ENCODE assay signal across 26 mouse cellular contexts in genomic region chr8:113799550-113799949, GRCm38 (mm10). TPM values are rescaled to one million over a fixed set of nuclear protein-coding genes. Genes with fewer than 3 reads are reported as not detected.
A peak's percentile ranks its signal among the peaks of the same experiment; 100 is the strongest.
DNase-seq lines count a peak whose midpoint lies in the region; ATAC-seq and TF ChIP-seq lines count a peak whose summit lies in the region.
"Had no signal": no experiment of that assay in that cellular context is flagged by ENCODE, and none has a peak within 500 bp of the region (broad histone marks: within the 10 kb centered on the region; RNA-seq: fewer than 3 reads in every experiment).

No protein-coding gene starts in this region.

- H3K4me1 ChIP-seq in forebrain, embryonic 10.5 days, result 0 out of 2 replicates have a peak, but pooled peaks cover 3% of the 10 kb centered on the region
- H3K4me1 ChIP-seq in forebrain, embryonic 16.5 days (replicated peaks; ENCODE audit: control insufficient read depth, insufficient read depth, low read length), result no peaks in the 10 kb centered on the region; the same call in 1 of the 2 replicates
- H3K4me1 ChIP-seq in intestine, postnatal 0 days (replicated peaks; ENCODE audit: control insufficient read depth, insufficient read depth, low read length), result no peaks in the 10 kb centered on the region
- H3K4me1 ChIP-seq: forebrain, embryonic 12.5 days; heart, embryonic 15.5 days; hindbrain, embryonic 13.5 days had no signal

- H3K36me3 ChIP-seq in forebrain, embryonic 10.5 days (replicated peaks), result no peaks in the 10 kb centered on the region
- H3K36me3 ChIP-seq in forebrain, embryonic 16.5 days (ENCODE audit: control insufficient read depth, insufficient read depth), result no peaks in the 10 kb centered on the region
- H3K36me3 ChIP-seq in intestine, postnatal 0 days (ENCODE audit: control insufficient read depth, insufficient read depth), result no peaks in the 10 kb centered on the region
- H3K36me3 ChIP-seq: forebrain, embryonic 12.5 days; heart, embryonic 15.5 days; hindbrain, embryonic 13.5 days had no signal

- H3K9me3 ChIP-seq in forebrain, embryonic 10.5 days, result no peaks in the 10 kb centered on the region
- no peaks in the 10 kb centered on the region for H3K9me3 ChIP-seq in forebrain, embryonic 16.5 days (ENCODE audit: control insufficient read depth, low read length)
- no peaks in the 10 kb centered on the region for H3K9me3 ChIP-seq in intestine, postnatal 0 days (ENCODE audit: control insufficient read depth)
- H3K9me3 ChIP-seq: forebrain, embryonic 12.5 days; heart, embryonic 15.5 days; hindbrain, embryonic 13.5 days had no signal

- no peak overlapping the region for H3K9ac ChIP-seq in forebrain, embryonic 16.5 days (replicated peaks; ENCODE audit: low read depth, low read length)
- H3K9ac ChIP-seq in intestine, postnatal 0 days (ENCODE audit: low read depth, low read length), result no peak overlapping the region
- H3K9ac ChIP-seq: forebrain, embryonic 12.5 days; heart, embryonic 15.5 days; hindbrain, embryonic 13.5 days; liver, embryonic 14.5 days had no signal

- H3K4me3 ChIP-seq in forebrain, embryonic 10.5 days, result no peak overlapping the region
- no peak overlapping the region for H3K4me3 ChIP-seq in forebrain, embryonic 16.5 days (replicated peaks; ENCODE audit: low read length)
- no peak overlapping the region for H3K4me3 ChIP-seq in intestine, postnatal 0 days (ENCODE audit: low read depth, low read length)
- H3K4me3 ChIP-seq: erythroblast, embryonic 14.5 days; forebrain, embryonic 12.5 days; heart, embryonic 15.5 days; hindbrain, embryonic 13.5 days had no signal

- no CpG with 5 or more reads among the region's 5 CpGs for WGBS in forebrain, embryonic 10.5 days
- WGBS in forebrain, embryonic 16.5 days, result no CpG with 5 or more reads among the region's 5 CpGs
- 54% methylated on average over 5 of the region's 5 CpGs for WGBS in intestine, postnatal 0 days

- peak; percentile 32 for DNase-seq in forebrain, embryonic 10.5 days (ENCODE audit: extremely low spot score, low spot score)
- DNase-seq in kidney, postnatal 4 days, result peak; percentile 66 to 75
- DNase-seq in kidney, adult 11 months, result no peak
- DNase-seq in brain, embryonic 14.5 days (ENCODE audit: low read depth), result peak; percentile 34
- DNase-seq in retina, embryonic 14.5 days (ENCODE audit: low spot score), result peak; percentile 71
- DNase-seq: adrenal gland, postnatal 36 days; cerebellum, adult 8-10 months; cerebellum, postnatal 36 days; embryo, embryonic 11 days; gastrocnemius, postnatal 10 days; liver; lung, adult 2 months; lung, postnatal 10 days; right cerebral cortex, postnatal 14 days; thymus, postnatal 4 days had no signal

- no peak overlapping the region for H3K4me2 ChIP-seq in forebrain, embryonic 16.5 days (ENCODE audit: low read length)
- H3K4me2 ChIP-seq in intestine, postnatal 0 days (replicated peaks; ENCODE audit: low read depth), result no peak overlapping the region
- H3K4me2 ChIP-seq: forebrain, embryonic 12.5 days; heart, embryonic 15.5 days; hindbrain, embryonic 13.5 days had no signal

- H3K27me3 ChIP-seq in forebrain, embryonic 10.5 days (ENCODE audit: poor library complexity, severe bottlenecking), result no peaks in the 10 kb centered on the region
- no peaks in the 10 kb centered on the region for H3K27me3 ChIP-seq in forebrain, embryonic 16.5 days (replicated peaks; ENCODE audit: control insufficient read depth, insufficient read depth, low read length)
- H3K27me3 ChIP-seq in intestine, postnatal 0 days (replicated peaks; ENCODE audit: control insufficient read depth, insufficient read depth, low read length), result no peaks in the 10 kb centered on the region
- H3K27me3 ChIP-seq: forebrain, embryonic 12.5 days; heart, embryonic 15.5 days; hindbrain, embryonic 13.5 days had no signal

- TF ChIP-seq POLR2A in brain, embryonic 14.5 days (IDR thresholded peaks at IDR 0.05; ENCODE audit: borderline replicate concordance, extremely low read depth, insufficient read depth, insufficient read length, poor library complexity, severe bottlenecking), result no peak

- no peak for ATAC-seq in forebrain, embryonic 16.5 days
- ATAC-seq in intestine, postnatal 0 days, result no peak
- ATAC-seq: CD4-positive, CD25-positive, alpha-beta regulatory T cell, adult 4 months; intestine, embryonic 16.5 days; midbrain, embryonic 16.5 days had no signal

- no peak for TF ChIP-seq CTCF in brain, embryonic 14.5 days (IDR thresholded peaks at IDR 0.05; ENCODE audit: borderline replicate concordance, extremely low read depth, insufficient read depth, insufficient read length)
- TF ChIP-seq CTCF in intestine, postnatal 0 days (IDR thresholded peaks at IDR 0.05; ENCODE audit: low read depth), result no peak

- H3K27ac ChIP-seq in forebrain, embryonic 10.5 days, result no peak overlapping the region
- H3K27ac ChIP-seq in forebrain, embryonic 16.5 days (ENCODE audit: low read length), result no peak overlapping the region
- no peak overlapping the region for H3K27ac ChIP-seq in intestine, postnatal 0 days (ENCODE audit: low read depth, low read length)
- H3K27ac ChIP-seq: forebrain, embryonic 12.5 days; heart, embryonic 15.5 days; hindbrain, embryonic 13.5 days; liver, embryonic 14.5 days; macrophage had no signal

RNA-seq across cellular contexts. Expression of gene Adamts18, which starts 49.0 kb away (rescaled TPM):
- polyA plus RNA-seq in forebrain, embryonic 10.5 days (2016; fragmentation: Nextera tagmentation; extraction: Ambion mirVana), result 1.6 and 1.8 TPM in 2 replicates
- polyA plus RNA-seq in forebrain, embryonic 16.5 days (2015; fragmentation: Nextera tagmentation; extraction: Ambion mirVana), result 21.6 and 23.3 TPM in 2 replicates
- polyA plus RNA-seq in brain, embryonic 14.5 days (2012; rRNA removed), result 5.5 and 11.0 TPM in 2 replicates
- polyA plus RNA-seq in intestine, postnatal 0 days (2015; fragmentation: Nextera tagmentation; extraction: Ambion mirVana), result 0.17 TPM in 2 replicates
- polyA plus RNA-seq: CD4-positive, CD25-positive, alpha-beta regulatory T cell, adult 4 months; erythroblast, embryonic 14.5 days; lung, adult 2 months; macrophage had no signal
